Mouse (Mus musculus): ENCODE data around the gene Gm20388.

GRCm38 (mm10) chr8:120492193-120492880 lies 581.7 kb downstream of the Gm20388 start:
- no peak for TF ChIP-seq CHD2 (IDR thresholded peaks at IDR 0.05; ENCODE audit: low read depth, low read length)
- TF ChIP-seq ZC3H11A (IDR thresholded peaks at IDR 0.05; ENCODE audit: borderline replicate concordance, low read depth, low read length): no peak
- no peak for TF ChIP-seq MAFK (IDR thresholded peaks at IDR 0.05; ENCODE audit: insufficient read depth, low read depth, low read length)
- TF ChIP-seq ZNF384 (IDR thresholded peaks at IDR 0.05; ENCODE audit: low read depth, low read length): no peak
